Mouse (Mus musculus) layer of hippocampus, adult 18-20 months (tissue): ENCODE measurements around the gene Mesd. TPM values are rescaled to one million over a fixed set of nuclear protein-coding genes. Genes with fewer than 3 reads are reported as not detected.

Experiments used
- DNase-seq, 2 experiments: peaks; one replicate each; pipeline ENCODE4 v3.0.0; 2022; ENCODE audit warnings: low spot score in 2 of 2
- long read RNA-seq: library from polyadenylated mRNA; stranded (forward); transcript quantifications from one replicate; pipeline ENCODE4 v2.0.0, GENCODE M21; 2021
- total RNA-seq, 2 experiments: library from RNA; stranded (reverse); gene quantifications; 2 replicates each; pipeline ENCODE4 v1.2.3; 2021

The Mesd gene
- 10 to 100 TPM; 65.8 to 68.1 TPM for total RNA-seq
- long read RNA-seq, full-length matches to known transcripts = 86 of 95 reads
- long read RNA-seq, partial matches to known transcripts = 1 of 95 reads
- long read RNA-seq, other reads (novel, unspliced or antisense) = 8 of 95 reads

GRCm38 (mm10) chr7:83884021-83884658 is at the start of gene Mesd, which contains the start of gene Tlnrd1:
Gene Mesd, plus strand, starts transcription at chr7:83884466.
Gene Tlnrd1, minus strand, starts transcription at chr7:83884305.
- peak; percentile 87 to 91 for DNase-seq

- DNase-seq = no peak
These were observed 45.6 kb upstream of the Mesd start for GRCm38 (mm10) chr7:83838525-83839224.

DNA sequence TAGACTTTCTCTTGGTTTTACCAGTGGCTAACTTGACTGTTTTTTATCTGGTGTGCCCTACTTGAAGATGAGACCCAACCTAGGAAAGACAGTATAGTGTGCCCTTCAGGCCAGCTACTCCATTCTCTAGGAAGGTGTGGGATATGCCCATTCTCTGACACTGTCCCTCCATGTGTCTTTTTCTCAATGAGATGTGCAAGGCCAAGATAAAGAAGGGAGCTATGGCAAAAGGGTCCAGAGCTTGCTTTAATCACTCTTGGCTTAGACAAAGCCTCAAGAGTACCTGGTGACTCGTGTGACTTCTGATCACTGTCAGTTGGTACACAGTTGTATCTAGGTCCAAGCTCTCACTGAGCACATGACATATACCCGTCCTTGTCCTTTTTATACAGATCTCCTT is 44.2 kb upstream of the Mesd start:
- no peak for DNase-seq

GRCm38 (mm10) chr7:83842486-83843259 is 41.6 kb upstream of the Mesd start:
- no peak for DNase-seq

DNA sequence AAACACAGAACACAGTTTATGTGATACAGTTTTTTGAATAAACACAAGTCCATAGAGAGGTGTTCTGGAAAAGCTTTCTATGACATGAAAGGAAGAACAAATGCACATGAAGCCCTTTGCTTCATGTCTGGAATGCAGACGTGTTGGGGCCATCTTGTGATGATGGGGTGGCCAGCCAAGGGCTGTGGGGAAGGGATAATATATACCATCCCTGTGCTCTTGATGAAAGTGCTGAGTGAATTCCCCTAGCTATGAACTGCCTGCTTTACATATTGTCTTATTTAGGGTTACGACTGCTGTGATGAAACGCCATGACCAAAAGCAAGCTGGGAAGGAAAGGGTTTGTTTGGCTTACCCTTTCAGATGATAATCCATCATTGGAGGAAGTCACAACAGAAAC is 39.5 kb upstream of the Mesd start:
- DNase-seq = no peak

GRCm38 (mm10) chr7:83847187-83848075 is 36.8 kb upstream of the Mesd start:
- DNase-seq = no peak

DNA sequence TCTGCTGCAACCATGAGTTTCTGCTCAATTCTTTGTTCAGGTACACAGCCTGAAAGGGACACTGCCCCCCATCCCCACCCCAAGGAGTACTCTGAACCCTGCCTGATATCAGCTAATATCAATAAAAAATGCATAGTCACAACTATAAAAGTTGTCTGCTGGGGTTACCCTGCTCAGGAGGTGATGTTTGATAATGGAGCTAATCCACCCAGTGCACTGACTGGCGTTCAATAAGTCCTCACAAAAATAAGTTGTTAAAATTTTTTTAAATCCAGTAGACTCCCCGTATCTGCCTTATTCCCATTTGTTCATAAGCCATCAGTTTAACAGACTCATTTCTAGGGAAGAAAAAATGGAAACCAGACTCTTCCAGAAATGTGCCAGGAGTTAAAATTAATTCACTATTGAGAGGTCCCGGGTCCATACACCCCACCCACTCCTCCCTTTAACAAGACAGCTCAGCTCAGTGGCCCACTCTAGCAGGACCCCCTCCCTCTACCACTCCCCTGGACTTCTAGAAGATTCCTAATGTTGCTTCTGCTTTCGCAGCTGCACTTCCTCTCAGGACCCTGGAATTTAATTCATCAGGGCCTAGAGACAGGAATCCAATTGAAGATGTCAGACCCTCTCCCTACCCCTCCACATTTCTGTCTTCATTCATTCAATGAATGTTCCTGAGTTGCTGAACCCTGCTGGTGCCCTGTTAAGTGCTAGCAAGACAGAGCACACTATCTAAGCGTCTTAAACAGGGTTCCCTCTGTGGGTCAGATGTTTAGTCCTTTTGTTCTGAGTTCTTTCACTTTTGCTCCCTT is 32.5 kb upstream of the Mesd start:
- DNase-seq = no peak

DNA sequence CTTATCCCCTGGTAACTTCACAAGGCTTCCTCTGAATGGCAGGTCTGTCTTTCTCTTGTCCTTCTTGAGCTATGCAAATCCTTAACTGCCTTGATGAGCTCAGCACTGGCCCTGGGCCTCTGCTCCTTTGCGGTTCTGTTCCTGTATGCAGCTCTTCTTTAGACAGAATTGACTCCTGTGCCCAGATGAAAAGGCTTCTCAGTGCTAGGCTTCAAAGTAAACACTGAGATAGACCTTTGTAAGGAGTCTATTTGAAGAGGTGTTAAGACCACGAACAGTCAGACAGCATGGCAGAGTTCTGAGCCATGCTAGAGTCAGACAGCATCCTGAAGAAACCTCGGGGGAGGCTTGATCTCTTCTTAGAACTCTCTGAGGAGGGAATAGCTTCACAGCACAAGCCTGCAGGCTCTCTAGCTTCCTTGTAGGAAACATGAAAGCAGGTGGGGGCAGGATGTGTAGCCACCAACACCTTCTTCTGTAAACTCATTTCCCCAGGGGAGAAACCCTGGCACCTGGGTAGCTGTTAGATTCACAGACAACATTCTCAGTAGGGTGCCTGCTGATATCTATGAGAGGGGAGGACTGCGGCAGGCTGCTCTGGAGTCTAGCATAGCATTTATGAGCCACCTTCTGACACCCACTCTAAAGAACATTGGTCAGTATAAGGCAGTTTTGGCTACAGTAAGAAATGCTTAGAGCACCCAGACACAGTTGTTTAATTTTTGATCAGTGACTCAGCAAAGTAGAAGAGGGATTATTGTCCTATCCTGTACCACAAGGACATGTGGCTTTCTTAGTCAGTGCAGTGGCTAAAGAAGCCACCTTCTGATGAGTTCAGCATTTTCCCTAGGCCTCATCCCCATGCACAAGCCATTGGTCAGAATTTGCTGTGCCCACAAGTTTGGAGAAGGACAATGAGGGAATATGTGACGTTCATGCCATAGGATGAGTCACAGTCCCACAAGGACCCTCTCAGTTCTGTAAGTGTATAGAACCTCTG is 31.6 kb upstream of the Mesd start:
- DNase-seq = no peak

DNA sequence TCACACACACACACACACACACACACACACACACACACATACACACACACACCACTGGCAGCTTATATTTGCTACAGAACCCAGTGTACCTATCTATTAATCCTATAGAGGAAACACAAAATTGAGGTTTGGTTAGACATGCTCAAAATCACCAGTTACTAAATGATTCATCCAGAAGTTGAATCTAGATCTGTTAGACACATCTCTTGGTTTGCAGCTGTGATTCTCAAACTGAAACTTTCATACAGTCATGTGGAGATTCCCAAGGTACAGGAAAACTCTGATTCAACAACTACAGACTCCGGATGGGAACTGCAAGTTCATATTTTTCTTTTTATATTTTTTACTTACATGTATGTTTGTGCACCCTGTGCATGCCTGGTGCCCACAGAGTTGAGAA is 29.1 kb upstream of the Mesd start:
- no peak for DNase-seq

- DNase-seq = no peak
These were observed 27.7 kb upstream of the Mesd start for GRCm38 (mm10) chr7:83856353-83857207.

GRCm38 (mm10) chr7:83857208-83857488 is 27.1 kb upstream of the Mesd start:
- DNase-seq = no peak

DNA sequence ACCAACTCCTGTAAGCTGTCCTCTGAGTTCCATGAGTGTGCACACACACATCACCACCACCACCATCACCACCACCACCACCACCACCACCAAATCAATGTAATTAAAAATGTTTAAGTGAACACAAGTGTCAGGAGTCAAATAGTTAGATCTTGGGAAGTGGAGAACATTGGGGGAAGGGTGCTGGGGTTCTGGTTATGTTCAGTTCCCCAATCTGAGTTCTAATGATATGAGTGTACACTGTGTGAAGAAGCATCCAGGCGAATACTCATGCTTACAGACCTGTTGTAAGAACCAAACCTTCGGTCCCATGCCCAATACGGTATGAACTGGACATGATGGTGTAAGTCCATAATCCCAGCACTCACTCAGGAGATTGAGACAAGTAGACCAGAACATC is 26.3 kb upstream of the Mesd start:
- no peak for DNase-seq

- DNase-seq = no peak
These were observed 24.7 kb upstream of the Mesd start for GRCm38 (mm10) chr7:83859378-83860083.

GRCm38 (mm10) chr7:83863554-83863953 is 20.7 kb upstream of the Mesd start:
- no peak for DNase-seq

DNA sequence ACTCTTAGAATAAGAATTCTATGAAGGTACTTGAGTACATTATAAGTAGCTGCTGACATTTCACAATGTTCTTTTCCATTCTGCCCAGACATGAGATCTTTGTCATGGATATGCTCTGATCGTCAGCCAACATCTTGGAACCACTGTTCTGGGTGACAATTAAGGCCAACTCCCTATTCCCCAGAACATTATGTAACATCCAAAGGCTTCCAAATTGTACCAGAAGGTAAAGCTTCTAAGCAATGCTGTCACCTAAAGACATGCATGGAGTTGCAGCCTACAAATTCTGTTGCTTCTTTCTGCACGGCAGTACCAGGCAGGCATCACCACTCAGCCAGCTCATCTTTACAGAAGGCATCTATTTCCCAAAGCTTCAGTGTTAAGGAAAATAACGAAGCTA is 16.1 kb upstream of the Mesd start:
- DNase-seq = peak; percentile 18 to 50

DNA sequence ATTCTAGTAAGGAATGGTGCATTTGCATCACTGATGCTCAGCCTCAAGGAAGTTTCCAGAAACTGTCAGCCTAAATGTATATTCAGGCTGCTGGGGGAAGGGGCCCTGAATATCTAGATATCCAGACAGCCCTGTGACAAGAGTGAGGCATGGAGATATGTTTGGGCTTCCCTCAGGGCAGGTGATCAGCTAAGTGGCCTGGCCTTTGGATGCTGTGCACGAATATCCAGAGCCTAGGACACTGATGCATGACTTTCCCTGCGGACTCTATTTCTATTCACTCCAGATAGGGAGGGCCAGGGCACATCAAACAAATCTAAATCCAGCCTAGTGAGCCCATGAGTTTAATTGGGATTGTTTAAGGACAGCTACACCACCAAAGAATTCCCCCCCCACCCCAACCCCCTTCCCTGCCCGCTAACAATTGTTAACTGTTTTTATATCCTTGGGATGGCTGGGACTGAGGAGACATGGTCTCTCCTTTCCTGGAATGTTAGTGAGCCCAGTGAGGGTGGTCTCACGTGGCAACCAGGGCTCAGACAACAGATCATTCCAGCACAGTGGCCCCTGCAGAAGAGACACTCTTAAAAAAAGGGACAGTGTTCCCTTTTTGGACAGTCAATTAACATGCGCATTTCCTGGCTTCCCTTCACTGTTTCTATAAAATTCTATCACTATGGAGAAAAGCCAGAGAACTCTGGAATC is 14.3 kb upstream of the Mesd start:
- no peak for DNase-seq

DNA sequence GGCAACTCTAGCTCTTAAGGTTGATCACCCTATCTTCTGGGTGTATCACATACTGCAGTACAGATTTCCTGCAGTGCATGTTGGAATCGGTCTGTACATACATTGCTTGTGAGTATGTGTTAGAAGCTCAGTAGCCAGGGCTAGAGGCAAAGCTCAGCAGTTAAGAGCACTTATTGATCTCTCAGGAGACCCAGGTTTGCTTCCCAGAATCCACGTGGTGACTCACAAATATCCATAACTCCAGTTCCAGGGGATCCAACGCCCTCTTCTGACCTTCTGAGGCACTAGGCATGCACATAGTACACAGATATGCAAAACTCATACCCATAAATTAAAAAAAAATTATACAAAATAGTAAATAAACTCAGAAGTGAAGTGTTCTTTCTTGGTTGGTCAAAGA is 7.2 kb upstream of the Mesd start:
- no peak for DNase-seq
